Mouse (Mus musculus) hindbrain, embryonic 11.5 days (tissue): ENCODE data around the gene Klhl9. TPM values are rescaled to one million over a fixed set of nuclear protein-coding genes. Genes with fewer than 3 reads are reported as not detected.
"Not testable (repeated sequence)": the region's sequence is repeated elsewhere in the genome, so short reads cannot be mapped to it uniquely, and the experiment has no call there.

Experiments
- ATAC-seq: fragments of 200-750 bp; cut with Nextera tagmentation; 2 replicates; pipeline ENCODE4 v1.8.0; 2017; ENCODE audit warnings: mild to moderate bottlenecking, moderate TSS enrichment, moderate library complexity; ENCODE audit not compliant: low FRiP score
- DNase-seq: peaks from one replicate; pipeline ENCODE4 v3.0.0-alpha.2; 2015; ENCODE audit warnings: low spot score
- H3K27ac ChIP-seq: fragments of 300-500 bp; sonication (generic); 2 replicates; pipeline ENCODE4 v1.5.1; 2014; ENCODE audit warnings: mild to moderate bottlenecking, low read depth, low read length
- H3K27me3 ChIP-seq: fragments of 300-500 bp; sonication (generic); 2 replicates; pipeline ENCODE4 v1.6.1; 2014; ENCODE audit warnings: mild to moderate bottlenecking, low read length, moderate library complexity, mixed read lengths; ENCODE audit not compliant: control insufficient read depth, insufficient read depth
- H3K36me3 ChIP-seq: fragments of 300-500 bp; sonication (generic); 2 replicates; pipeline ENCODE4 v1.6.1; 2014; ENCODE audit warnings: mild to moderate bottlenecking, low read length, moderate library complexity, mixed read lengths; ENCODE audit not compliant: control insufficient read depth, insufficient read depth
- H3K4me1 ChIP-seq: fragments of 300-500 bp; sonication (generic); replicated peaks from 2 replicates; pipeline ENCODE4 v1.6.1; 2014; ENCODE audit warnings: low read length, mixed read lengths; ENCODE audit not compliant: control insufficient read depth, insufficient read depth
- H3K4me2 ChIP-seq: fragments of 300-500 bp; sonication (generic); replicated peaks from 2 replicates; pipeline ENCODE4 v1.6.1; 2014; ENCODE audit warnings: mild to moderate bottlenecking, low read depth, low read length
- H3K4me3 ChIP-seq: fragments of 300-500 bp; sonication (generic); 2 replicates; pipeline ENCODE4 v1.5.1; 2014; ENCODE audit warnings: low read depth, low read length
- H3K9ac ChIP-seq: fragments of 300-500 bp; sonication (generic); 2 replicates; pipeline ENCODE4 v1.6.1; 2014; ENCODE audit warnings: low read depth, low read length
- H3K9me3 ChIP-seq: fragments of 300-500 bp; sonication (generic); 2 replicates; pipeline ENCODE4 v1.6.1; 2016; ENCODE audit warnings: low read length; ENCODE audit not compliant: control insufficient read depth
- WGBS: fragments of 180-500 bp; shearing (Covaris S2); extraction: QIAGEN DNeasy Blood & Tissue Kit; methylation state at CpG from one replicate; pipeline ENCODE4 v1.1.7; 2014; 5-methylcytosine and 5-hydroxymethylcytosine counted together
- polyA plus RNA-seq: library from polyadenylated mRNA; unstranded; fragments of >200 nt; fragmentation: Nextera tagmentation; extraction: Ambion mirVana; gene quantifications from 2 replicates; pipeline ENCODE4 v1.2.1, GENCODE M21; 2014

Gene Klhl9
- polyA plus RNA-seq: 136 and 150 TPM in 2 replicates

- H3K9ac ChIP-seq: peak within 1 kb of the TSS; percentile 99
- no peaks in the 10 kb centered on the region for H3K9me3 ChIP-seq
- peaks cover 2% of the 10 kb centered on the region; the same call in 1 of the 2 replicates for H3K4me1 ChIP-seq
- H3K27ac ChIP-seq: peak within 1 kb of the TSS; percentile 95
- no peaks in the 10 kb centered on the region for H3K27me3 ChIP-seq
- ATAC-seq (peak; percentile 98), DNase-seq (peak; percentile 94)
- H3K4me2 ChIP-seq: peak within 1 kb of the TSS; percentile 45
- under 1% methylated on average over 82 of the region's 82 CpGs for WGBS
- H3K36me3 ChIP-seq: no peaks in the 10 kb centered on the region
- H3K4me3 ChIP-seq: peak within 1 kb of the TSS; percentile 93
Observed at GRCm38 (mm10) chr4:88721791-88722721, at the start of gene Klhl9, which contains the start of gene Gm26566. Klhl9 (minus strand) TSS chr4:88722465. Gm26566 (plus strand) TSS chr4:88721805.

DNA sequence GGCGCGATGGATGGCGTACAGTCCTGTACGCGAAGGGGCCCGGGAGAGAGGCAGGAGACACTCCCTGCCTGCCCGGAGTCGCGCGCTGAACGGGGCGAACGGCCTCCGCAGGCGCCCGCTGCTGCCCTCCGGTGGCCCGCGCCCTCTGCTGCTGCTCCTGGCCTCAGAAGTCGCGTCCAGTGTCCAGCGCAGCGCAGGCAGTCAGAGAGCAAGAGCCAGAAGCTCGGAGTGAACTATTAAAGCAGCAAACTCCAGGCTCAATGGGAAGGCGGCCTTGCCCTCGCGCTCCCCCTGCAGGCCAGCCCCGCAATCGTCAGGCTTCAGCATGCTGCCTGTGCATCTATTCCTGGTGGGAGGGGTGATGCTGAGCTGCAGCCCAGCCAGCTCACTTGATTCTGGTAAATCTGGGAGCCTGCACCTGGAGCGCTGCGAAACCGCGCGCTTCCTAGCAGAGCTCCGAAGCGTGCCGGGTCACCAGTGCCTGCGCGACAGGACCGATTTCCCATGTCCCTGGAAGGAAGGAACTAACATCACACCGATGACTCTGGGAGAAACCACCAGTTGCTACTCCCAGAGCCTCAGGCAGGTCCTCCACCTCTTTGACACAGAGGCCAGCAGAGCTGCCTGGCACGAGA lies 41.2 kb upstream of the Klhl9 start:
- H3K4me2 ChIP-seq: peak overlapping the region; percentile 39
- H3K27me3 ChIP-seq, H3K9ac ChIP-seq, H3K9me3 ChIP-seq, ATAC-seq, H3K36me3 ChIP-seq, H3K4me1 ChIP-seq, H3K27ac ChIP-seq: not testable (repeated sequence)
- DNase-seq: peak; percentile 56
- WGBS: 4% methylated on average over 23 of the region's 42 CpGs
- H3K4me3 ChIP-seq: peak overlapping the region; percentile 18; the same call in 1 of the 2 replicates

DNA sequence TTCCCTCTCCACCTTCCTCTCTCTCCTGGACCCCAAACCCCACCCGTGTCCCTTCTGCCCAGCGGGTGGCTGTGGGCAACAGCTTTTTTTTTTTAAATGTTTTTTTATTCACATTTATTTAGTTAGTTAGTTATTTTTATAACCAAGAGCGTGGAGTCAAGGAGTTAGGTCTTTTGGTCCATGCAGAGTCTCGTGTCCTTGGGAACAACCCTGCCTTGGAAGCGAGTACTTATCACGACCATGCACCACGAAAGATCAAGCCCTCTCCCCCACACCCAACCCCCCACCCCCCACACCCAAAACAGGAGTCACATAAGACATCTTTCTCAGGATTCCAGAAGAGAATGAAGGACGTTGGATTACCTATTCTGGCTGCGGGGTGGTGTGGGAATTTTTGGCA lies 40.1 kb upstream of the Klhl9 start:
- not testable (repeated sequence) for H3K4me3 ChIP-seq, H3K4me2 ChIP-seq, H3K9ac ChIP-seq, H3K36me3 ChIP-seq, H3K27me3 ChIP-seq, ATAC-seq, DNase-seq, H3K27ac ChIP-seq, H3K4me1 ChIP-seq, H3K9me3 ChIP-seq
- WGBS: 49% methylated on average over 8 of the region's 9 CpGs

DNA sequence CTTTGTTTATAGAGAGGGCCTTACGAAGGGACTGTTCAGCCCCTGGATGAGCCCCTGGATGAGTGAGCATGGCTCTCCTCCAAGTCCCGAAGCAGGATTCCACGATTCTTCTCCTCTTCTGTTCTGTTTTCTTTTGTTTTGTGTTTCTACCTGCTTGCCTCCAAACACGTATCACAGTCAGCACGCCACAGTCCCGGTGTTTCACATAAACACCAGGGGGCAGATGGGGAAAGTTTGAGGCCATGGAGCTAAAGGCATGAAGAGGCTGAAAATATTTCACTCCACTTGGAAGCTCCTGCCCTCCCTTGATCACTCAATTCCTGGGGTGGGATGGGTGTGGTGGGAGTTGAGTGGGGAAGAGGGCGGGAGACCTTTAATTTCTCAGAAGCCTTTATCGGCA lies 39.5 kb upstream of the Klhl9 start:
- not testable (repeated sequence) for H3K4me2 ChIP-seq, H3K27ac ChIP-seq, H3K4me1 ChIP-seq, H3K9me3 ChIP-seq, ATAC-seq, DNase-seq, H3K27me3 ChIP-seq, H3K4me3 ChIP-seq, H3K36me3 ChIP-seq, H3K9ac ChIP-seq
- WGBS: 73% methylated on average over 6 of the region's 8 CpGs

DNA sequence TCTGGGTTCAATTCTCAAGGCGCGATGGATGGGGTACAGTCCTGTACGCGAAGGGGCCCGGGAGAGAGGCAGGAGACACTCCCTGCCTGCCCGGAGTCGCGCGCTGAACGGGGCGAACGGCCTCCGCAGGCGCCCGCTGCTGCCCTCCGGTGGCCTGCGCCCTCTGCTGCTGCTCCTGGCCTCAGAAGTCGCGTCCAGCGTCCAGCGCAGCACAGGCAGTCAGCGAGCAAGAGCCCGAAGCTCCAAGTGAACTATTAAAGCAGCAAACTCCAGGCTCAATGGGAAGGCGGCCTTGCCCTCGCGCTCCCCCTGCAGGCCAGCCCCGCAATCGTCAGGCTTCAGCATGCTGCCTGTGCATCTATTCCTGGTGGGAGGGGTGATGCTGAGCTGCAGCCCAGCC lies 38.2 kb upstream of the Klhl9 start:
- peak overlapping the region; percentile 29 for H3K4me2 ChIP-seq
- peak; percentile 66 for DNase-seq
- 0 out of 2 replicates have a peak overlapping the region, but pooled peaks have one; percentile 13 for H3K4me3 ChIP-seq
- H3K27ac ChIP-seq, H3K4me1 ChIP-seq, ATAC-seq, H3K9ac ChIP-seq, H3K27me3 ChIP-seq, H3K36me3 ChIP-seq, H3K9me3 ChIP-seq: not testable (repeated sequence)
- 1% methylated on average over 11 of the region's 28 CpGs for WGBS

- not testable (repeated sequence) for H3K36me3 ChIP-seq, H3K4me1 ChIP-seq, H3K27me3 ChIP-seq, H3K27ac ChIP-seq, ATAC-seq, H3K9ac ChIP-seq, H3K9me3 ChIP-seq, DNase-seq
- Histone ChIP-seq H3K4me3 (0 out of 2 replicates have a peak within 1 kb of the TSS, but pooled peaks have one; percentile 13), H3K4me2 (peak within 1 kb of the TSS; percentile 29)
- 39% methylated on average over 6 of the region's 14 CpGs for WGBS
Observed at GRCm38 (mm10) chr4:88759610-88760268, 37.5 kb upstream of the Klhl9 start, which contains the start of gene Gm13283. Gm13283 (plus strand) TSS chr4:88760119.

DNA sequence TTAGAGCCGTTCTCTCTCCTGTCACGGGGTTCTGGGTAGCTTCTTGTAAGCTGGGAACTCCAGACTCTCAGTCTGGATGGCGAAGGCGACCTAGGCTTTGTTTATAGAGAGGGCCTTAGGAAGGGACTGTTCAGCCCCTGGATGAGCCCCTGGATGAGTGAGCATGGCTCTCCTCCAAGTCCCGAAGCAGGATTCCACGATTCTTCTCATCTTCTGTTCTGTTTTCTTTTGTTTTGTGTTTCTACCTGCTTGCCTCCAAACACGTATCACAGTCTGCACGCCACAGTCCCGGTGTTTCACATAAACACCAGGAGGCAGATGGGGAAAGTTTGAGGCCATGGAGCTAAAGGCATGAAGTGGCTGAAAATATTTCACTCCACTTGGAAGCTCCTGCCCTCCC lies 36.5 kb upstream of the Klhl9 start:
- not testable (repeated sequence) for DNase-seq, H3K27ac ChIP-seq, H3K4me3 ChIP-seq, H3K9me3 ChIP-seq, H3K27me3 ChIP-seq, ATAC-seq, H3K4me2 ChIP-seq, H3K36me3 ChIP-seq, H3K9ac ChIP-seq, H3K4me1 ChIP-seq
- 82% methylated on average over 9 of the region's 9 CpGs for WGBS

DNA sequence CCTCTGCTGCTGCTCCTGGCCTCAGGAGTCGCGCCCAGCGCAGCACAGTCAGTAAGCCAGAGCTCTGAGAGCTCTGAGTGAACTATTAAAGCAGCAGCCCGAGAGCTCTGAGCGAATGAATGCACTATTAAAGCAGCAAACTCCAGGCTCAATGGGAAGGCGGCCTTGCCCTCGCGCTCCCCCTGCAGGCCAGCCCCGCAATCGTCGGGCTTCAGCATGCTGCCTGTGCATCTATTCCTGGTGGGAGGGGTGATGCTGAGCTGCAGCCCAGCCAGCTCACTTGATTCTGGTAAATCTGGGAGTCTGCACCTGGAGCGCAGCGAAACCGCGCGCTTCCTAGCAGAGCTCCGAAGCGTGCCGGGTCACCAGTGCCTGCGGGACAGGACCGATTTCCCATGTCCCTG lies 35.4 kb upstream of the Klhl9 start:
- Histone ChIP-seq H3K4me2 (peak overlapping the region; percentile 68), H3K4me3 (peak overlapping the region; percentile 44), H3K27ac (peak overlapping the region; percentile 49)
- DNase-seq (peak; percentile 81), ATAC-seq (peak; percentile 100)
- not testable (repeated sequence) for H3K4me1 ChIP-seq, H3K9me3 ChIP-seq, H3K27me3 ChIP-seq, H3K9ac ChIP-seq, H3K36me3 ChIP-seq
- WGBS: under 1% methylated on average over 18 of the region's 21 CpGs
